ENCODE assay signal across 14 mouse cellular contexts in genomic region chr6:50960341-50960740, GRCm38 (mm10).
"Had no signal": no experiment of that assay in that cellular context is flagged by ENCODE, and none has a peak within 500 bp of the region (broad histone marks: within the 10 kb centered on the region; RNA-seq: fewer than 3 reads in every experiment).

No protein-coding gene starts in this region.

- H3K27me3 ChIP-seq: liver, embryonic 15.5 days; neural tube, embryonic 13.5 days had no signal

- ATAC-seq: lung, postnatal 0 days; midbrain, embryonic 16.5 days had no signal

- H3K27ac ChIP-seq: kidney, postnatal 0 days; liver, embryonic 15.5 days; neural tube, embryonic 13.5 days had no signal

- H3K9ac ChIP-seq: liver, embryonic 15.5 days; neural tube, embryonic 13.5 days had no signal

- H3K4me2 ChIP-seq: liver, embryonic 11.5 days; liver, embryonic 15.5 days; midbrain, embryonic 11.5 days; neural tube, embryonic 13.5 days had no signal

- H3K36me3 ChIP-seq: liver, embryonic 15.5 days; neural tube, embryonic 13.5 days had no signal

- H3K9me3 ChIP-seq: liver, embryonic 15.5 days; neural tube, embryonic 13.5 days had no signal

- H3K4me1 ChIP-seq: liver, embryonic 15.5 days; neural tube, embryonic 13.5 days had no signal

- DNase-seq: kidney, adult 9 months; kidney, postnatal 36 days; left cerebral cortex, postnatal 4 days; lung, adult 2 months; lung, postnatal 36 days; right cerebral cortex, postnatal 14 days; thymus, postnatal 36 days had no signal

- H3K4me3 ChIP-seq: liver, embryonic 15.5 days; neural tube, embryonic 13.5 days had no signal
